Mouse (Mus musculus) lung, postnatal 0 days (tissue): ENCODE results near the gene Rora.

ENCODE experiments used
- CTCF ChIP-seq: IDR thresholded peaks from 2 replicates; pipeline ENCODE4 v1.5.1; 2016; ENCODE audit warnings: antibody characterized with exemption, mild to moderate bottlenecking
- EP300 ChIP-seq: IDR thresholded peaks from 2 replicates; pipeline ENCODE4 v1.6.1; 2016; ENCODE audit warnings: antibody characterized with exemption, mild to moderate bottlenecking, control low read depth

GRCm38 (mm10) chr9:69332802-69333568 is 679.4 kb downstream of the Rora start:
- TF ChIP-seq EP300 (no peak), CTCF (no peak)
